Mouse (Mus musculus) kidney, postnatal 0 days (tissue): ENCODE measurements around the gene Spata45. TPM values are rescaled to one million over a fixed set of nuclear protein-coding genes. Genes with fewer than 3 reads are reported as not detected.

Experiments used
- ATAC-seq: fragments of 200-750 bp; cut with Nextera tagmentation; replicated peaks from 2 replicates; pipeline ENCODE4 v1.8.0; 2017; ENCODE audit warnings: low read depth, moderate number of reproducible peaks, moderate TSS enrichment, moderate library complexity; ENCODE audit not compliant: low FRiP score
- DNase-seq: peaks from one replicate; pipeline ENCODE4 v3.0.0-alpha.2; 2016; ENCODE audit warnings: low spot score
- H3K27ac ChIP-seq: fragments of 300-500 bp; sonication (generic); 2 replicates; pipeline ENCODE4 v1.5.1; 2014; ENCODE audit warnings: mild to moderate bottlenecking
- H3K27me3 ChIP-seq: fragments of 300-500 bp; sonication (generic); 2 replicates; pipeline ENCODE4 v1.6.1; 2014; ENCODE audit warnings: low read length, mixed read lengths; ENCODE audit not compliant: insufficient read depth
- H3K36me3 ChIP-seq: fragments of 300-500 bp; sonication (generic); 2 replicates; pipeline ENCODE4 v1.6.1; 2014; ENCODE audit warnings: low read length, mixed read lengths; ENCODE audit not compliant: insufficient read depth
- H3K4me1 ChIP-seq: fragments of 300-500 bp; sonication (generic); replicated peaks from 2 replicates; pipeline ENCODE4 v1.6.1; 2014; ENCODE audit warnings: antibody characterized with exemption, low read length, mixed read lengths; ENCODE audit not compliant: insufficient read depth
- H3K4me2 ChIP-seq: fragments of 300-500 bp; sonication (generic); 2 replicates; pipeline ENCODE4 v1.6.1; 2014; ENCODE audit warnings: mild to moderate bottlenecking, low read length, moderate library complexity, mixed read lengths
- H3K4me3 ChIP-seq: fragments of 300-500 bp; sonication (generic); replicated peaks from 2 replicates; pipeline ENCODE4 v1.5.1; 2014; ENCODE audit warnings: low read depth, low read length
- H3K9ac ChIP-seq: fragments of 300-500 bp; sonication (generic); 2 replicates; pipeline ENCODE4 v1.6.1; 2014; ENCODE audit warnings: low read depth, low read length
- H3K9me3 ChIP-seq: fragments of 300-500 bp; sonication (generic); replicated peaks from 2 replicates; pipeline ENCODE4 v1.6.1; 2016; ENCODE audit warnings: low read length, inconsistent platforms, mixed read lengths
- CTCF ChIP-seq: IDR thresholded peaks from 2 replicates; pipeline ENCODE4 v1.5.1; 2016; ENCODE audit warnings: antibody characterized with exemption, low read depth, mild to moderate bottlenecking, moderate library complexity
- WGBS: fragments of 180-500 bp; shearing (Covaris S2); extraction: QIAGEN DNeasy Blood & Tissue Kit; methylation state at CpG from one replicate; pipeline ENCODE4 v1.1.7; 2014; 5-methylcytosine and 5-hydroxymethylcytosine counted together
- polyA plus RNA-seq: library from polyadenylated mRNA; unstranded; fragments of >200 nt; fragmentation: Nextera tagmentation; extraction: Ambion mirVana; gene quantifications from 2 replicates; pipeline ENCODE4 v1.2.1, GENCODE M21; 2015

Spata45 gene
- polyA plus RNA-seq, 1 experiment from 2014 or later, result not detected

DNA sequence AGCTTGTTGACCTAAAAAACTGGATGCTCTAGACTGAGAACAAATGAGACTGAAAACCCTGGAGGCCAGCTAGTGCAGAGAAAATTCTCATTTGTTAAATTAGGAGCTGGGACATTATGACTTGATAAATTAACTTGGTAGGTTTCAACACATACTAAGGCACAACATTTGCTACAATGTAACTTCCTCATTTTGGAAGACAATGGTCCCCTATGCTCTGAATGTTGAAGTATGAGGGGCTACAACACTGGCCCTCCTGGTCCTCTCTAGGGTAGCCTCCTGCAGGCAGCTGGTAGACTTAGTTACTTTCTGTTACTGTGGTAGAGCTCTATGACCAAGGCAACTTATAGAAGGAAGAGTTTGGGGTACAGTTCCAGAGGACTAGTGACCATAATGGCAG, 4.9 kb downstream of the Spata45 start:
- no peaks in the 10 kb centered on the region for H3K4me1 ChIP-seq
- DNase-seq, result no peak
- no peaks in the 10 kb centered on the region for H3K36me3 ChIP-seq
- ATAC-seq, result no peak
- H3K9ac ChIP-seq, result no peak overlapping the region
- no peak overlapping the region for H3K4me3 ChIP-seq
- no peak overlapping the region for H3K27ac ChIP-seq
- no peaks in the 10 kb centered on the region for H3K9me3 ChIP-seq
- no peak overlapping the region for H3K4me2 ChIP-seq
- H3K27me3 ChIP-seq, result no peaks in the 10 kb centered on the region
- TF ChIP-seq CTCF, result no peak

DNA sequence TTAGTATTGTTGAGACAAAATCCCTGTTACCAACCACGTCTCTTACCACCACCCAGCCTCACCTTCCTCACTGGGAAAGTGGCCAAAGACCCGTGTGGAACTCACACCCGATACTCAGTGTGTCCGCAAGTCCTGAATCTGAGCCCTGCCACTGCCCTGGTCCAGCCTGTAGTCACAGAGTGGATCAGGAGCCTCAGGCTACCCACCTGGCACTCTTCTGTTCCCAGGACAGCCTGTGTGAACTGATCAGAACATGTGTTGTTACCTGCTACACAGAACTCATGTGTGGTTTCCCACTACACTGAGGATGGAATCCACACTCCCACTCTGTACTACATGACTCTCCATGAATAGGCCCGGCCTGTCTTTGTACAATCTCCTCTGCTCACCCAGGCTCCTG, 5.7 kb downstream of the Spata45 start:
- H3K27me3 ChIP-seq, result no peaks in the 10 kb centered on the region
- no peak overlapping the region for H3K27ac ChIP-seq
- ATAC-seq, result no peak
- H3K4me1 ChIP-seq, result no peaks in the 10 kb centered on the region
- H3K9ac ChIP-seq, result no peak overlapping the region
- 80% methylated on average over 5 of the region's 5 CpGs for WGBS
- no peaks in the 10 kb centered on the region for H3K9me3 ChIP-seq
- no peaks in the 10 kb centered on the region for H3K36me3 ChIP-seq
- H3K4me2 ChIP-seq, result no peak overlapping the region
- no peak for DNase-seq
- H3K4me3 ChIP-seq, result no peak overlapping the region
- no peak for TF ChIP-seq CTCF

- Histone ChIP-seq H3K27ac (no peak overlapping the region), H3K36me3 (no peaks in the 10 kb centered on the region), H3K9ac (no peak overlapping the region), H3K4me2 (no peak overlapping the region), H3K27me3 (no peaks in the 10 kb centered on the region), H3K4me3 (no peak overlapping the region), H3K4me1 (no peaks in the 10 kb centered on the region), H3K9me3 (no peaks in the 10 kb centered on the region)
- DNase-seq, result peak; percentile 73
- WGBS, result 29% methylated on average over 3 of the region's 3 CpGs
- TF ChIP-seq CTCF, result no peak
- no peak; the same call in 1 of the 2 replicates for ATAC-seq
Measured at GRCm38 (mm10) chr1:191042688-191043087, 6.2 kb downstream of the Spata45 start.

- H3K36me3 ChIP-seq, result no peaks in the 10 kb centered on the region
- H3K9ac ChIP-seq, result no peak overlapping the region
- WGBS, result 91% methylated on average over 2 of the region's 2 CpGs
- no peak for TF ChIP-seq CTCF
- no peaks in the 10 kb centered on the region for H3K9me3 ChIP-seq
- H3K4me3 ChIP-seq, result no peak overlapping the region
- ATAC-seq (no peak), DNase-seq (no peak)
- H3K27ac ChIP-seq, result no peak overlapping the region
- H3K4me2 ChIP-seq, result no peak overlapping the region
- H3K27me3 ChIP-seq, result no peaks in the 10 kb centered on the region
- no peaks in the 10 kb centered on the region for H3K4me1 ChIP-seq
Measured at GRCm38 (mm10) chr1:191045264-191045663, 8.8 kb downstream of the Spata45 start.

- ATAC-seq (no peak), DNase-seq (no peak)
- WGBS, result 73% methylated on average over 7 of the region's 7 CpGs
- no peaks in the 10 kb centered on the region for H3K27me3 ChIP-seq
- no peak overlapping the region for H3K4me2 ChIP-seq
- H3K4me1 ChIP-seq, result no peaks in the 10 kb centered on the region
- H3K36me3 ChIP-seq, result no peaks in the 10 kb centered on the region
- H3K9me3 ChIP-seq, result no peaks in the 10 kb centered on the region
- no peak overlapping the region for H3K4me3 ChIP-seq
- TF ChIP-seq CTCF, result no peak
- no peak overlapping the region for H3K9ac ChIP-seq
- no peak overlapping the region for H3K27ac ChIP-seq
Measured at GRCm38 (mm10) chr1:191046231-191046824, 9.9 kb downstream of the Spata45 start.

- H3K27me3 ChIP-seq, result no peaks in the 10 kb centered on the region
- H3K27ac ChIP-seq, result no peak overlapping the region
- no peaks in the 10 kb centered on the region for H3K9me3 ChIP-seq
- no peaks in the 10 kb centered on the region for H3K36me3 ChIP-seq
- no peak overlapping the region for H3K4me2 ChIP-seq
- WGBS, result 49% methylated on average over 3 of the region's 3 CpGs
- ATAC-seq (no peak), DNase-seq (no peak)
- no peak overlapping the region for H3K9ac ChIP-seq
- H3K4me3 ChIP-seq, result no peak overlapping the region
- TF ChIP-seq CTCF, result no peak
- H3K4me1 ChIP-seq, result no peaks in the 10 kb centered on the region
Measured at GRCm38 (mm10) chr1:191053555-191053954, 17.1 kb downstream of the Spata45 start.

- 75% methylated on average over 8 of the region's 8 CpGs for WGBS
- no peaks in the 10 kb centered on the region for H3K36me3 ChIP-seq
- H3K4me1 ChIP-seq, result no peaks in the 10 kb centered on the region
- H3K4me3 ChIP-seq, result no peak overlapping the region
- no peak for ATAC-seq
- no peak overlapping the region for H3K9ac ChIP-seq
- no peak for DNase-seq
- H3K27ac ChIP-seq, result no peak overlapping the region
- H3K9me3 ChIP-seq, result no peaks in the 10 kb centered on the region
- peak; percentile 46 for TF ChIP-seq CTCF
- no peaks in the 10 kb centered on the region for H3K27me3 ChIP-seq
- no peak overlapping the region for H3K4me2 ChIP-seq
Measured at GRCm38 (mm10) chr1:191054870-191055532, 18.6 kb downstream of the Spata45 start.
